Mouse (Mus musculus): ENCODE results near the gene Neurl4. TPM values are rescaled to one million over a fixed set of nuclear protein-coding genes. Genes with fewer than 3 reads are reported as not detected.
A peak's percentile ranks its signal among the peaks of the same experiment; 100 is the strongest.
"Not testable (repeated sequence)": the region's sequence is repeated elsewhere in the genome, so short reads cannot be mapped to it uniquely, and the experiment has no call there.

Neurl4 gene
- total RNA-seq, 2 experiments from 2014 or later, result 45.9 to 53.3 TPM

- no peak for DNase-seq (ENCODE audit: low spot score in 2 of 2)
Measured at GRCm38 (mm10) chr11:69912716-69913530, 12.1 kb downstream of the Neurl4 start.

- DNase-seq (ENCODE audit: low spot score in 2 of 2), result peak; percentile 82 to 84
Measured at GRCm38 (mm10) chr11:69913554-69914371, 12.9 kb downstream of the Neurl4 start, which contains the start of gene Gps2. Gene Gps2 (plus strand): TSS chr11:69913888.

- DNase-seq (ENCODE audit: low spot score in 2 of 2), result no peak
Measured at GRCm38 (mm10) chr11:69914372-69914764, 13.5 kb downstream of the Neurl4 start.

GRCm38 (mm10) chr11:69914917-69915430, 14.1 kb downstream of the Neurl4 start:
- no peak for DNase-seq (ENCODE audit: low spot score in 2 of 2)

- no peak for DNase-seq (ENCODE audit: low spot score in 2 of 2)
Measured at GRCm38 (mm10) chr11:69915667-69916627, 15.1 kb downstream of the Neurl4 start.

GRCm38 (mm10) chr11:69916652-69917378, 15.9 kb downstream of the Neurl4 start:
- not testable (repeated sequence) for DNase-seq (ENCODE audit: low spot score in 2 of 2)

- DNase-seq (ENCODE audit: low spot score in 2 of 2), result no peak
Measured at GRCm38 (mm10) chr11:69917379-69917948, 16.6 kb downstream of the Neurl4 start.

- no peak for DNase-seq (ENCODE audit: low spot score in 2 of 2)
Measured at GRCm38 (mm10) chr11:69918118-69918517, 17.2 kb downstream of the Neurl4 start.

- no peak for DNase-seq (ENCODE audit: low spot score in 2 of 2)
Measured at GRCm38 (mm10) chr11:69919053-69919452, 18.2 kb downstream of the Neurl4 start.

GRCm38 (mm10) chr11:69919661-69920265, 18.9 kb downstream of the Neurl4 start:
- peak; percentile 35 to 69 for DNase-seq (ENCODE audit: low spot score in 2 of 2)

GRCm38 (mm10) chr11:69920266-69921031, 19.6 kb downstream of the Neurl4 start:
- peak in 1 of 2 experiments; percentile 40 for DNase-seq (ENCODE audit: low spot score in 2 of 2)

GRCm38 (mm10) chr11:69921114-69922011, 20.5 kb downstream of the Neurl4 start, which contains the start of gene Eif5a:
Gene Eif5a (minus strand): TSS chr11:69921958.
- DNase-seq (ENCODE audit: low spot score in 2 of 2), result peak; percentile 100

- DNase-seq (ENCODE audit: low spot score in 2 of 2), result no peak
Measured at GRCm38 (mm10) chr11:69922012-69922756, 21.3 kb downstream of the Neurl4 start.

- DNase-seq (ENCODE audit: low spot score in 2 of 2), result no peak
Measured at GRCm38 (mm10) chr11:69922796-69923195, 21.9 kb downstream of the Neurl4 start.

GRCm38 (mm10) chr11:69927501-69927900, 26.6 kb downstream of the Neurl4 start:
- DNase-seq (ENCODE audit: low spot score in 2 of 2), result no peak

GRCm38 (mm10) chr11:69929712-69930111, 28.8 kb downstream of the Neurl4 start:
- DNase-seq (ENCODE audit: low spot score in 2 of 2), result no peak
